Mouse (Mus musculus) bone marrow, adult 2 months (tissue): Measurements from ENCODE around the gene Rcan2.

Experiments used
- CTCF ChIP-seq: fragments of 200-500 bp; IDR thresholded peaks from 2 replicates; pipeline ENCODE4 v1.5.1; 2011; ENCODE audit warnings: low read length, control low read depth; ENCODE audit not compliant: control insufficient read depth, insufficient read depth
- POLR2A ChIP-seq: fragments of 200-500 bp; IDR thresholded peaks from 2 replicates; pipeline ENCODE4 v1.6.1; 2011; ENCODE audit warnings: low read depth, mild to moderate bottlenecking, control low read depth, low read length, borderline replicate concordance; ENCODE audit not compliant: control insufficient read depth

DNA sequence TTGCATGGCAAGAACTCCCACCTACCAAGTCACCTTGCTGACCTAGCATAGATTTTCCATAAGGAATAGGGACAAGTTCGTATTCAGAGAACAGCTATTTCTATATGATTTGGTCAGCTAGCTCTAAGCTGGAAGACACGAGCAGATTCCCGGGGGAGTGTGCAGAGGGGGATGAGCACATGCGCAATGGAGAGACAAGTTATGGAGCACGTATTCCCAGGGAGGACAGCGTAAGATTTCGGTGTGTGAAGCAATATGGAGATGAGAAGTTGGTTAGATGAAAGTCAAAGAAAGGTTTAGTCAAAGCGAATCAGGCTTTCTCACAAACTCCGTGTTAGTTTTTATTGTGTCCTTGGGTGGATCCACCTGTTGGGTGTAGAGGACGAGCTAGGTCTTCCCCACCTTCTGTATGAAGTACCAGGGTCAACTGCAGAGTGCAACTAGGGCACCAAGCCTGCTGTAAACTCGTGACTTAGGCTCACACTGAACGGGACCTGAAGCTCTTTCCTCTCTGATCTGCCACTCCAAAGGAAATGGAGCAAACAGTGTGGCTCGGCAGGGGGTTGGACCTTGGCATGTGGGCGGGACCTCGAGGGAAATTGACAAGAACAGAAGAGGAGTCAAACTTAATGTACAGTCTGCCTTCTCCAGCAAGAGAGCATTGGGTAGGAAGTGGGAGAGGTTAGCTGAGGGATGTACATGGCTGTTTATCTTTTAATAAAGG, 31.4 kb downstream of the Rcan2 start:
- TF ChIP-seq CTCF (no peak), POLR2A (no peak)
